Mouse (Mus musculus): ENCODE measurements around the gene Wap.

Wap gene

GRCm38 (mm10) chr11:6597523-6597922, 40.9 kb downstream of the Wap start:
- DNase-seq (ENCODE audit: low read depth, low spot score), result no peak

GRCm38 (mm10) chr11:6596616-6597015, 41.8 kb downstream of the Wap start:
- no peak for DNase-seq (ENCODE audit: low read depth, low spot score)

- DNase-seq (ENCODE audit: low read depth, low spot score), result no peak
Observed at GRCm38 (mm10) chr11:6596205-6596604, 42.2 kb downstream of the Wap start.

GRCm38 (mm10) chr11:6595339-6595738, 43.1 kb downstream of the Wap start:
- no peak for DNase-seq (ENCODE audit: low read depth, low spot score)

GRCm38 (mm10) chr11:6594845-6595244, 43.6 kb downstream of the Wap start:
- DNase-seq (ENCODE audit: low read depth, low spot score), result no peak

- no peak for DNase-seq (ENCODE audit: low read depth, low spot score)
Observed at GRCm38 (mm10) chr11:6593406-6593805, 45.0 kb downstream of the Wap start.

GRCm38 (mm10) chr11:6590933-6591675, 47.3 kb downstream of the Wap start:
- no peak for DNase-seq (ENCODE audit: low read depth, low spot score)

- no peak for DNase-seq (ENCODE audit: low read depth, low spot score)
Observed at GRCm38 (mm10) chr11:6589838-6590237, 48.6 kb downstream of the Wap start.

- no peak for DNase-seq (ENCODE audit: low read depth, low spot score)
Observed at GRCm38 (mm10) chr11:6588295-6588694, 50.1 kb downstream of the Wap start.

GRCm38 (mm10) chr11:6587249-6587940, 51.0 kb downstream of the Wap start:
- no peak for DNase-seq (ENCODE audit: low read depth, low spot score)

- DNase-seq (ENCODE audit: low read depth, low spot score), result no peak
Observed at GRCm38 (mm10) chr11:6586660-6587059, 51.8 kb downstream of the Wap start.

GRCm38 (mm10) chr11:6585748-6586147, 52.7 kb downstream of the Wap start:
- DNase-seq (ENCODE audit: low read depth, low spot score), result no peak

All from retina, postnatal 7 days (tissue).